Mouse (Mus musculus) lung, adult 18-20 months (tissue): ENCODE measurements around the gene Luzp2.

Experiments used
- DNase-seq, 2 experiments: peaks; one replicate each; pipeline ENCODE4 v3.0.0; 2022; ENCODE audit warnings: mixed read lengths in 2 of 2

Gene Luzp2

GRCm38 (mm10) chr7:54835372-54835851, at the start of gene Luzp2:
Gene Luzp2 (plus strand): TSS chr7:54835498.
- no peak for DNase-seq

- DNase-seq, result no peak
Observed at GRCm38 (mm10) chr7:54787456-54787855, 47.8 kb upstream of the Luzp2 start.

GRCm38 (mm10) chr7:54818606-54819005, 16.7 kb upstream of the Luzp2 start:
- DNase-seq, result no peak

GRCm38 (mm10) chr7:54828751-54829150, 6.5 kb upstream of the Luzp2 start:
- no peak for DNase-seq

GRCm38 (mm10) chr7:54835911-54836352, 634 bp downstream of the Luzp2 start:
- DNase-seq, result no peak

GRCm38 (mm10) chr7:54836437-54836836, 1.1 kb downstream of the Luzp2 start:
- no peak for DNase-seq

GRCm38 (mm10) chr7:54842807-54843335, 7.6 kb downstream of the Luzp2 start:
- DNase-seq, result no peak

GRCm38 (mm10) chr7:54845875-54846691, 10.8 kb downstream of the Luzp2 start:
- DNase-seq, result no peak

GRCm38 (mm10) chr7:54846692-54847020, 11.4 kb downstream of the Luzp2 start:
- no peak for DNase-seq

GRCm38 (mm10) chr7:54852860-54853259, 17.6 kb downstream of the Luzp2 start:
- DNase-seq, result no peak

GRCm38 (mm10) chr7:54861230-54861856, 26.0 kb downstream of the Luzp2 start:
- DNase-seq, result no peak

GRCm38 (mm10) chr7:54878928-54879644, 43.8 kb downstream of the Luzp2 start:
- no peak for DNase-seq

GRCm38 (mm10) chr7:54893709-54894627, 58.7 kb downstream of the Luzp2 start:
- DNase-seq, result no peak

- no peak for DNase-seq
Observed at GRCm38 (mm10) chr7:54898589-54898988, 63.3 kb downstream of the Luzp2 start.

- no peak for DNase-seq
Observed at GRCm38 (mm10) chr7:54909958-54910357, 74.7 kb downstream of the Luzp2 start.

GRCm38 (mm10) chr7:54914030-54914429, 78.7 kb downstream of the Luzp2 start:
- DNase-seq, result no peak

- no peak for DNase-seq
Observed at GRCm38 (mm10) chr7:54921991-54922390, 86.7 kb downstream of the Luzp2 start.

GRCm38 (mm10) chr7:54956759-54957158, 121.5 kb downstream of the Luzp2 start:
- no peak for DNase-seq

- no peak for DNase-seq
Observed at GRCm38 (mm10) chr7:54962678-54963077, 127.4 kb downstream of the Luzp2 start.

- DNase-seq, result no peak
Observed at GRCm38 (mm10) chr7:54977372-54977771, 142.1 kb downstream of the Luzp2 start.

GRCm38 (mm10) chr7:54980585-54980984, 145.3 kb downstream of the Luzp2 start:
- no peak for DNase-seq

GRCm38 (mm10) chr7:55000397-55000796, 165.1 kb downstream of the Luzp2 start:
- no peak for DNase-seq
